Mouse (Mus musculus): ENCODE results near the gene Gm5157.
"Not testable (repeated sequence)": the region's sequence is repeated elsewhere in the genome, so short reads cannot be mapped to it uniquely, and the experiment has no call there.

Gene Gm5157

DNA sequence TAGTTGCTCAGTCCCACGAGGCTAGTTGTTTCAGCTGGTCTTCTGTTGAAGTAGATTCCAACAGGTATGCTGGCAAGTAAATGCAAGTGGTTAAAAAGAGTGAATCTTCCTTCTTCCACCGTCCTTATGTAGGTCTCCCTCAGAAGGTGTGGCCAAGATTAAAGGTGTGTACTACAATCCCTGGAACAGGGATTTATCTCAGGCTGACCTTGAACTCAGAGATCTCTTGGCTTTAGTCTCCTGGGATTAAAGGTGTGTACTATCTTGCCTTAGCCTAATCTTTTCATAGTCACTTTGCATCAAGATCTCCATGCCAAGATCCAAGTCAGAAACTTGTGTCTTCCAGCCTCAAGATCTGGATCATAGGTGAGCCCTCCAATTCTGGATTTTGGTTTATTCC is at the start of gene Gm5157:
Gene Gm5157 (minus strand): TSS at position 101 of the 400 bp plus-strand sequence.
- not testable (repeated sequence) for DNase-seq (ENCODE audit: low spot score)

DNA sequence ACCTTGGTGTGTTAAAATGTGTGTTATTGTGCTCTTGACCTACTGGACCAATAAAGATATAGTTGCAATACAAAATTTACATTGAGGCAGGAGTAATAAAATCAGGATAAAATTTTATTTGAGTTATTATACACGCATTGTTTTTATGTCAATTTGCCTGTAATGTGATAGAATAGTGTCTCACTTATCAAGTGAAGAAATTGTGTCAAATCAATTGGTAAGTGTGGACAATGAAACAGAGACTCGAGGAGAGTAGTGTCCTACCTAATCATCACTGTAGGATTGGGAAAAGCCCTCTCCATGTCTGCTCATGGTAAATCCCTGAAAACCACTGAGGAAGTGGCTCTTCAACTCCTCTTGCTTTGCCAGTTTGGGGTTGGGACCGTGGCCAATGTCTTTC is 28.3 kb downstream of the Gm5157 start, which contains the start of gene Vmn1r123:
Gene Vmn1r123 (plus strand): TSS at position 301 of the 400 bp plus-strand sequence.
- not testable (repeated sequence) for DNase-seq (ENCODE audit: low spot score)

Data from adipocyte (in vitro differentiated cells).